Mouse (Mus musculus) cerebellum, adult 9-10 months (tissue): ENCODE measurements around the gene Zcchc13.
"Not testable (repeated sequence)": the region's sequence is repeated elsewhere in the genome, so short reads cannot be mapped to it uniquely, and the experiment has no call there.

Source experiments
- DNase-seq: peaks from one replicate; pipeline ENCODE4 v3.0.0; 2022

The Zcchc13 gene

GRCm38 (mm10) chrX:103652048-103652447 lies 21.7 kb downstream of the Zcchc13 start:
- DNase-seq: no peak

- no peak for DNase-seq
Observed at GRCm38 (mm10) chrX:103653021-103653420, 22.6 kb downstream of the Zcchc13 start.

GRCm38 (mm10) chrX:103658985-103659384 lies 28.6 kb downstream of the Zcchc13 start:
- DNase-seq: no peak

- DNase-seq: not testable (repeated sequence)
Observed at GRCm38 (mm10) chrX:103664445-103664844, 34.1 kb downstream of the Zcchc13 start.

GRCm38 (mm10) chrX:103670245-103670644 lies 39.9 kb downstream of the Zcchc13 start:
- DNase-seq: no peak

GRCm38 (mm10) chrX:103673761-103674160 lies 43.4 kb downstream of the Zcchc13 start:
- no peak for DNase-seq

- no peak for DNase-seq
Observed at GRCm38 (mm10) chrX:103674674-103675073, 44.3 kb downstream of the Zcchc13 start.
